Mouse (Mus musculus): ENCODE measurements around the gene Rgs3. TPM values are rescaled to one million over a fixed set of nuclear protein-coding genes. Genes with fewer than 3 reads are reported as not detected.

The Rgs3 gene
- polyA plus RNA-seq, 1 experiment: 43.1 TPM

DNA sequence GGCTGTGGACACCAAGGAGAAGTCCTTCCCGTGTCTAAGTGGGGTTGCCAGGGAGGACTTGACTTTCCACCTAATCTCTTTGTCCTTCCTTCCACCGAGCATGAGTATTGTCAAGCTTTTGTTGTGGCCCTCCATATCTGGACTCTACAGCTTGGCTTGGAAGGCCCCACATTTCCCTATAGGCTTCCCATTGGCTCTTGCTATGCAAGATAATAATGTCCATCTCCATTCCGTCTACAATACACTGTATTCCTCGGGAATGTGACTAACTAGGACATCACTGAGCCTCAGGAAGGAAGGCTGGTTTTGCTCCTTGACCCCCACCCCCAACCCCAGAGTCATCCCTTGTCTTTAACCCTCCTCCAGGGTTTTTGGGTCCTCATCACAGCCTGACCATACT lies 44.0 kb downstream of the Rgs3 start:
- Histone ChIP-seq H3K4me3 (ENCODE audit: insufficient read depth, low read depth, low read length) (no peak overlapping the region), H3K27me3 (replicated peaks; ENCODE audit: control insufficient read depth, insufficient read depth, low read length) (no peaks in the 10 kb centered on the region), H3K27ac (ENCODE audit: insufficient read depth, low read depth, low read length) (no peak overlapping the region), H3K4me1 (ENCODE audit: control insufficient read depth, insufficient read depth, low read length) (no peaks in the 10 kb centered on the region), H3K36me3 (ENCODE audit: control insufficient read depth, insufficient read depth, low read length) (no peaks in the 10 kb centered on the region)
- TF ChIP-seq POLR2A (IDR thresholded peaks at IDR 0.05; ENCODE audit: low read depth, low read length) (no peak), CTCF (conservative IDR thresholded peaks at IDR 0.05; ENCODE audit: insufficient read depth, insufficient read length, low read depth, low read length) (no peak)
- 85% methylated on average over 4 of the region's 4 CpGs for WGBS
- no peak for DNase-seq

DNA sequence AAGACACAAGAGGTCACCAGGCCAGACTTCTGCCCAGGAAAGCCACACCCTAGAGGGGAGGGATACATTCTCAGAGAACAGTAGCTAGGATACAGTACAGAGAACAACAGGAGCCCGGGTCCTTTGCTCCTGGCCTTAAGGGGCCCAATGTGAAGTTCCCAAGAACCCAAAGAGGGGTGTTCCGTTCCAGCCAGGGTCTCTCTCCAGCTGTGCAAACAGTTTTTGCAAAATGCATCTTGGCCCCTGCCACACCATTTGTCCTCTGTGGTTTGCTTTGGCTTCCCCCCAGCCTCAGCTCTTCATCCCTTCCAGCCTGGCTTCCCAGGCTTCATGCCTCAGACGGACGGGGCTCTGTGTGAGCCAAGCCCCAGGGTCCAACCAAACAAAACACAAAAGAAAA lies 44.4 kb downstream of the Rgs3 start:
- TF ChIP-seq CTCF (conservative IDR thresholded peaks at IDR 0.05; ENCODE audit: insufficient read depth, insufficient read length, low read depth, low read length) (no peak), POLR2A (IDR thresholded peaks at IDR 0.05; ENCODE audit: low read depth, low read length) (no peak)
- WGBS: 69% methylated on average over 4 of the region's 4 CpGs
- H3K27ac ChIP-seq (ENCODE audit: insufficient read depth, low read depth, low read length): no peak overlapping the region
- H3K27me3 ChIP-seq (replicated peaks; ENCODE audit: control insufficient read depth, insufficient read depth, low read length): no peaks in the 10 kb centered on the region
- no peak overlapping the region for H3K4me3 ChIP-seq (ENCODE audit: insufficient read depth, low read depth, low read length)
- no peaks in the 10 kb centered on the region for H3K36me3 ChIP-seq (ENCODE audit: control insufficient read depth, insufficient read depth, low read length)
- DNase-seq: no peak
- no peaks in the 10 kb centered on the region for H3K4me1 ChIP-seq (ENCODE audit: control insufficient read depth, insufficient read depth, low read length)

DNA sequence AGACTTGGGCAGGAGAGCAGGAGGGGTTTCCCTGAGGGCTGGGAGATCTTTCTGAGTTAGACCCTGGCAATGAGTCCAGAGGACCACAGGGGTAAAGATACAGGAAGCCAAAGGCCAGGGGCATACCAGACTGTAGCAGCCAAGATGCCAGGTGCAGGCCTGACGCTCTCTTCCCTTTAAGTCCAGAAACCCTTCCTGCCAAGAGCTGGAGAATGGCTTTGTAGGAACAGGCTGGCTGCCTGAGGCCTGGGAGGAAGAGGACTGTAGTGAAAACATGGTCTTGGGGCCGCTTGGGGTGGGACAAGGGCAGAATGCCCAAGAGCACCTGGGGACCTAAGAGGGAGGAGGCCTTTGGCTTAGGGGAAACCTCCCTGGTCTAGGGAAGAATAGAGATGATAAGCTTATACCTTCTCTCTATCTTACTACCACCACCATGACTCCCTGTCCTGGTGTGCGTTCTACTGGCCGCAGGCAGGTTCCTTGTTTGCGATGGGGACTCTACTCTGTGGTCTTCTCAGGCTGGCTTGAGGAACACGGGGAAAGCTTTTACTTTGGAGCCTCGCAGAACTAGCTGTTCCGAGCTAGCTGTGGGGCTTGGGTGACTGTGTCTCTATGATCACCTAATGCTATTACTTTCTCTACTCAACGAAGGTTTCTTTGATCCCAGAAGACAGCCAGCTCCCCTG lies 46.4 kb downstream of the Rgs3 start:
- TF ChIP-seq POLR2A (IDR thresholded peaks at IDR 0.05; ENCODE audit: low read depth, low read length): no peak
- TF ChIP-seq CTCF (conservative IDR thresholded peaks at IDR 0.05; ENCODE audit: insufficient read depth, insufficient read length, low read depth, low read length): no peak
- H3K27me3 ChIP-seq (replicated peaks; ENCODE audit: control insufficient read depth, insufficient read depth, low read length): no peaks in the 10 kb centered on the region
- DNase-seq: no peak
- no peak overlapping the region for H3K27ac ChIP-seq (ENCODE audit: insufficient read depth, low read depth, low read length)
- H3K4me3 ChIP-seq (ENCODE audit: insufficient read depth, low read depth, low read length): no peak overlapping the region
- no peaks in the 10 kb centered on the region for H3K4me1 ChIP-seq (ENCODE audit: control insufficient read depth, insufficient read depth, low read length)
- no peaks in the 10 kb centered on the region for H3K36me3 ChIP-seq (ENCODE audit: control insufficient read depth, insufficient read depth, low read length)
- WGBS: 87% methylated on average over 9 of the region's 9 CpGs

DNA sequence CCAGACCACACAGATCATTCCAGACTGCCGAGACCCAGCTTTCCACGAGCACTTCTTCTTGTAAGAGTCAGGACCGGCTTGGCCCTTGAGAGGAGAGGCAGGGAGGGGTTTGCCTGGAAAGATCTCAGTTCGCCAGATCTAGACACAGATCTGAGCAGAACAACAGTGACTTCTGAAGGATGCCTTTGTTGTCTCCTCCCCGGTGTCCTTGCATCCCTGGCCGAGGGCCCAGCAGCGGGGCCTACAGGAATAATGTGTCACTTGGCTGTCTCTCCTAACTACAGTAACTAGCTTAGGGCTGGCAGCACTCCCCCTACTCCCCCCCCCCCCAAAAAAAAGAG lies 46.9 kb downstream of the Rgs3 start:
- TF ChIP-seq CTCF (conservative IDR thresholded peaks at IDR 0.05; ENCODE audit: insufficient read depth, insufficient read length, low read depth, low read length) (no peak), POLR2A (IDR thresholded peaks at IDR 0.05; ENCODE audit: low read depth, low read length) (no peak)
- Histone ChIP-seq H3K4me1 (ENCODE audit: control insufficient read depth, insufficient read depth, low read length) (no peaks in the 10 kb centered on the region), H3K27me3 (replicated peaks; ENCODE audit: control insufficient read depth, insufficient read depth, low read length) (no peaks in the 10 kb centered on the region), H3K27ac (ENCODE audit: insufficient read depth, low read depth, low read length) (no peak overlapping the region), H3K4me3 (ENCODE audit: insufficient read depth, low read depth, low read length) (no peak overlapping the region), H3K36me3 (ENCODE audit: control insufficient read depth, insufficient read depth, low read length) (no peaks in the 10 kb centered on the region)
- WGBS: 64% methylated on average over 7 of the region's 7 CpGs
- peak; percentile 63 for DNase-seq

DNA sequence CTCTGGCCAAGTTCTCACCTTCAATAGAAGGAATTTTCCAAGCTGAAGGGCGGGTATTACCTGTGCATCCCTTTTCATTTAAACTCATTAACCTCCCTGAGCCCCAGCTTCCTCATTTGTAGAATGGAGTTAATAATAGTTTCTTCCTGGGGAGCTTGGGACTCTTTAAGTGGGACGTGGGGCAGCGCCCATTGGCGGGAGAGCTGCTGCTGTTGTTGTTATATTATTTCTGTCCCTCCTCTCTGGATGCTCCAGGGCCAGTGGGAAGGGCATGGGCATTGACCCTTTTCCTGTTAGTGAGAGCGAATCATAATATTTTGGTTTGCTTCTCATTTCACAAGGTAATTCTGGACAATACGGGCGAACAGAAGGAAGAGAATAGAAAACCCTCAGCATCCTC lies 47.3 kb downstream of the Rgs3 start:
- Histone ChIP-seq H3K27me3 (replicated peaks; ENCODE audit: control insufficient read depth, insufficient read depth, low read length) (no peaks in the 10 kb centered on the region), H3K4me1 (ENCODE audit: control insufficient read depth, insufficient read depth, low read length) (no peaks in the 10 kb centered on the region), H3K27ac (ENCODE audit: insufficient read depth, low read depth, low read length) (no peak overlapping the region), H3K36me3 (ENCODE audit: control insufficient read depth, insufficient read depth, low read length) (no peaks in the 10 kb centered on the region), H3K4me3 (ENCODE audit: insufficient read depth, low read depth, low read length) (no peak overlapping the region)
- 63% methylated on average over 7 of the region's 7 CpGs for WGBS
- DNase-seq: no peak
- TF ChIP-seq CTCF (conservative IDR thresholded peaks at IDR 0.05; ENCODE audit: insufficient read depth, insufficient read length, low read depth, low read length) (no peak), POLR2A (IDR thresholded peaks at IDR 0.05; ENCODE audit: low read depth, low read length) (no peak)

DNA sequence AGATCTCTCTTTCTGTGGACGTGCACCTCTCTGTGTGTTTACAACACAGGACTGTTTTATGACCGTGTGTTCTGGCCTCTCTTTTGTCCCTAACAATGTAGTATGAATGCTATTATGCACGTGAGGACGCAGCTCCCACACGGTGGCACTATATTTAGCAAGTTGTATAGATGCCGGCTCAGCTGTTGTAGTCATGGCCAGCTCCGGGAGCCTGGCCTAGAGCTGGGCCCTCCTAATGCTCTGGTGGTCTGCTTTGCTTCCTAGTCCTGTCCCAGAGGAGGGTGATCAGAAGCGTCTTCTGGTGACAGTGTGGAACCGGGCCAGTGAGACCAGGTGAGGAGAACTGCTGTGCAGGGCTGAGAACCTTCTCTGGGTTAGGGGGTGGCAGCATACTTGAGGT lies 47.7 kb downstream of the Rgs3 start:
- TF ChIP-seq POLR2A (IDR thresholded peaks at IDR 0.05; ENCODE audit: low read depth, low read length) (no peak), CTCF (conservative IDR thresholded peaks at IDR 0.05; ENCODE audit: insufficient read depth, insufficient read length, low read depth, low read length) (0 out of 2 replicates have a peak, but pooled peaks have one; percentile 10)
- no peaks in the 10 kb centered on the region for H3K27me3 ChIP-seq (replicated peaks; ENCODE audit: control insufficient read depth, insufficient read depth, low read length)
- H3K4me1 ChIP-seq (ENCODE audit: control insufficient read depth, insufficient read depth, low read length): no peaks in the 10 kb centered on the region
- H3K27ac ChIP-seq (ENCODE audit: insufficient read depth, low read depth, low read length): no peak overlapping the region
- no peaks in the 10 kb centered on the region for H3K36me3 ChIP-seq (ENCODE audit: control insufficient read depth, insufficient read depth, low read length)
- H3K4me3 ChIP-seq (ENCODE audit: insufficient read depth, low read depth, low read length): no peak overlapping the region
- DNase-seq: no peak
- WGBS: 43% methylated on average over 9 of the region's 9 CpGs

DNA sequence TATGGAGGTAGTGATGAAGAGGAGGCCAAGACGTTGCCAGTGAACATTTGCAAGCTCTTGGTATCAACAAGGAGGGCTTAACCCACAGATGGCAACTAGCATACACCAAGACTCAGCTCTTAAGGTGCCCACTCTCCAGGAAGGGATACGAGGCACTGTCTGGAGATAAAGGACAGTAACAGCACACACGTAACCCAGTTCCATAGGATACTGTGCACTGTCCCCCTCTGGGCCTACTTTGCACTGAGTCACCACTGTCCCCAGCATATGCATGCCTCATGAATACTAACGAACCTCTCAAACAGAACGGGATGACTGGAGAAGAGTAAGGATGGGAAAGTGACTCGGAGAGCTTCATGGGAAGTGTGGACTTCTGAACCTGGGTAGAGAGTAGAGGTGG lies 48.2 kb downstream of the Rgs3 start:
- H3K4me3 ChIP-seq (ENCODE audit: insufficient read depth, low read depth, low read length): no peak overlapping the region
- no peak overlapping the region for H3K27ac ChIP-seq (ENCODE audit: insufficient read depth, low read depth, low read length)
- TF ChIP-seq CTCF (conservative IDR thresholded peaks at IDR 0.05; ENCODE audit: insufficient read depth, insufficient read length, low read depth, low read length): no peak
- no peak for TF ChIP-seq POLR2A (IDR thresholded peaks at IDR 0.05; ENCODE audit: low read depth, low read length)
- 82% methylated on average over 6 of the region's 6 CpGs for WGBS
- no peaks in the 10 kb centered on the region for H3K4me1 ChIP-seq (ENCODE audit: control insufficient read depth, insufficient read depth, low read length)
- no peaks in the 10 kb centered on the region for H3K36me3 ChIP-seq (ENCODE audit: control insufficient read depth, insufficient read depth, low read length)
- DNase-seq: no peak
- H3K27me3 ChIP-seq (replicated peaks; ENCODE audit: control insufficient read depth, insufficient read depth, low read length): no peaks in the 10 kb centered on the region

Measured in kidney, adult 2 months (tissue).